Mouse (Mus musculus): ENCODE data around the gene N4bp2l2. TPM values are rescaled to one million over a fixed set of nuclear protein-coding genes. Genes with fewer than 3 reads are reported as not detected.
"Not testable (repeated sequence)": the region's sequence is repeated elsewhere in the genome, so short reads cannot be mapped to it uniquely, and the experiment has no call there.

The N4bp2l2 gene
- total RNA-seq, 4 experiments from 2014 or later = 22.3 to 30.2 (median 28.4) TPM

- DNase-seq (ENCODE audit: low spot score in 2 of 2) = no peak
These were observed 21.1 kb downstream of the N4bp2l2 start for GRCm38 (mm10) chr5:150644926-150645325.

GRCm38 (mm10) chr5:150643390-150643789, 22.6 kb downstream of the N4bp2l2 start:
- DNase-seq (ENCODE audit: low spot score in 2 of 2) = not testable (repeated sequence)

- DNase-seq (ENCODE audit: low spot score in 2 of 2) = no peak
These were observed 24.5 kb downstream of the N4bp2l2 start for GRCm38 (mm10) chr5:150641440-150641839.

- no peak for DNase-seq (ENCODE audit: low spot score in 2 of 2)
These were observed 36.3 kb downstream of the N4bp2l2 start for GRCm38 (mm10) chr5:150629692-150630091.

GRCm38 (mm10) chr5:150629272-150629671, 36.7 kb downstream of the N4bp2l2 start:
- no peak for DNase-seq (ENCODE audit: low spot score in 2 of 2)

- DNase-seq (ENCODE audit: low spot score in 2 of 2) = no peak
These were observed 40.5 kb downstream of the N4bp2l2 start for GRCm38 (mm10) chr5:150625528-150625927.

- no peak for DNase-seq (ENCODE audit: low spot score in 2 of 2)
These were observed 43.2 kb downstream of the N4bp2l2 start for GRCm38 (mm10) chr5:150622792-150623191.

- no peak for DNase-seq (ENCODE audit: low spot score in 2 of 2)
These were observed 44.4 kb downstream of the N4bp2l2 start for GRCm38 (mm10) chr5:150621592-150621991.

GRCm38 (mm10) chr5:150620588-150621135, 45.3 kb downstream of the N4bp2l2 start:
- DNase-seq (ENCODE audit: low spot score in 2 of 2) = no peak

GRCm38 (mm10) chr5:150618599-150619355, 47.2 kb downstream of the N4bp2l2 start:
- no peak for DNase-seq (ENCODE audit: low spot score in 2 of 2)

- DNase-seq (ENCODE audit: low spot score in 2 of 2) = no peak
These were observed 49.3 kb downstream of the N4bp2l2 start for GRCm38 (mm10) chr5:150616731-150617130.

GRCm38 (mm10) chr5:150616216-150616615, 49.8 kb downstream of the N4bp2l2 start:
- DNase-seq (ENCODE audit: low spot score in 2 of 2) = no peak

- no peak for DNase-seq (ENCODE audit: low spot score in 2 of 2)
These were observed 51.9 kb downstream of the N4bp2l2 start for GRCm38 (mm10) chr5:150614054-150614453.

GRCm38 (mm10) chr5:150611697-150612096, 54.3 kb downstream of the N4bp2l2 start:
- DNase-seq (ENCODE audit: low spot score in 2 of 2) = no peak

- no peak for DNase-seq (ENCODE audit: low spot score in 2 of 2)
These were observed 54.8 kb downstream of the N4bp2l2 start for GRCm38 (mm10) chr5:150611136-150611535.

- DNase-seq (ENCODE audit: low spot score in 2 of 2) = no peak
These were observed 58.4 kb downstream of the N4bp2l2 start for GRCm38 (mm10) chr5:150607631-150608030.

- DNase-seq (ENCODE audit: low spot score in 2 of 2) = no peak
These were observed 59.9 kb downstream of the N4bp2l2 start for GRCm38 (mm10) chr5:150606131-150606530.

GRCm38 (mm10) chr5:150601441-150602230, 64.3 kb downstream of the N4bp2l2 start:
- no peak for DNase-seq (ENCODE audit: low spot score in 2 of 2)

- DNase-seq (ENCODE audit: low spot score in 2 of 2) = no peak
These were observed 65.2 kb downstream of the N4bp2l2 start for GRCm38 (mm10) chr5:150600554-150601440.

- no peak for DNase-seq (ENCODE audit: low spot score in 2 of 2)
These were observed 66.4 kb downstream of the N4bp2l2 start for GRCm38 (mm10) chr5:150599301-150600294.
